Mouse (Mus musculus) CD4-positive, CD25-positive, alpha-beta regulatory T cell, adult 2 months (primary cell): ENCODE data around the gene Acsbg1.

Experiments used
- DNase-seq: peaks from one replicate; pipeline ENCODE4 v3.0.0-alpha.2; 2012; ENCODE audit warnings: low read depth, low spot score

The Acsbg1 gene

GRCm38 (mm10) chr9:54671962-54672361 is 10.3 kb upstream of the Acsbg1 start:
- DNase-seq = no peak

GRCm38 (mm10) chr9:54668455-54668854 is 6.8 kb upstream of the Acsbg1 start:
- DNase-seq = no peak

GRCm38 (mm10) chr9:54666116-54666515 is 4.4 kb upstream of the Acsbg1 start:
- no peak for DNase-seq

GRCm38 (mm10) chr9:54664358-54664757 is 2.7 kb upstream of the Acsbg1 start:
- no peak for DNase-seq

GRCm38 (mm10) chr9:54658773-54659172 is 2.9 kb downstream of the Acsbg1 start:
- DNase-seq = no peak

GRCm38 (mm10) chr9:54656402-54656801 is 5.3 kb downstream of the Acsbg1 start:
- DNase-seq = no peak

- no peak for DNase-seq
These were observed 5.8 kb downstream of the Acsbg1 start for GRCm38 (mm10) chr9:54655846-54656245.

GRCm38 (mm10) chr9:54652778-54653177 is 8.9 kb downstream of the Acsbg1 start:
- DNase-seq = no peak

GRCm38 (mm10) chr9:54649360-54649759 is 12.3 kb downstream of the Acsbg1 start:
- no peak for DNase-seq

GRCm38 (mm10) chr9:54647456-54647855 is 14.2 kb downstream of the Acsbg1 start:
- no peak for DNase-seq

- DNase-seq = no peak
These were observed 15.4 kb downstream of the Acsbg1 start for GRCm38 (mm10) chr9:54646252-54646651.

- no peak for DNase-seq
These were observed 16.1 kb downstream of the Acsbg1 start for GRCm38 (mm10) chr9:54645530-54645929.

- DNase-seq = no peak
These were observed 18.5 kb downstream of the Acsbg1 start for GRCm38 (mm10) chr9:54643179-54643578.

GRCm38 (mm10) chr9:54642556-54642955 is 19.1 kb downstream of the Acsbg1 start:
- DNase-seq = peak; percentile 79

GRCm38 (mm10) chr9:54642149-54642548 is 19.5 kb downstream of the Acsbg1 start:
- no peak for DNase-seq

GRCm38 (mm10) chr9:54641548-54641947 is 20.1 kb downstream of the Acsbg1 start:
- no peak for DNase-seq

- DNase-seq = no peak
These were observed 22.5 kb downstream of the Acsbg1 start for GRCm38 (mm10) chr9:54639192-54639591.

GRCm38 (mm10) chr9:54637510-54638314 is 24.0 kb downstream of the Acsbg1 start:
- no peak for DNase-seq

GRCm38 (mm10) chr9:54633401-54633800 is 28.3 kb downstream of the Acsbg1 start:
- DNase-seq = no peak

GRCm38 (mm10) chr9:54630905-54631304 is 30.8 kb downstream of the Acsbg1 start:
- peak; percentile 24 for DNase-seq

- no peak for DNase-seq
These were observed 31.9 kb downstream of the Acsbg1 start for GRCm38 (mm10) chr9:54629613-54630261.

- DNase-seq = no peak
These were observed 32.9 kb downstream of the Acsbg1 start for GRCm38 (mm10) chr9:54628752-54629151.

- DNase-seq = no peak
These were observed 34.4 kb downstream of the Acsbg1 start for GRCm38 (mm10) chr9:54627240-54627639.
